Mouse (Mus musculus) MEL (cell line): ENCODE measurements around the gene Lipc.

Experiments
- CHD1 ChIP-seq: IDR thresholded peaks from 2 replicates; pipeline ENCODE4 v1.6.1; 2012; ENCODE audit warnings: low read depth, mild to moderate bottlenecking, inconsistent platforms, low read length, improper control_type of control experiment
- CTCF ChIP-seq, 3 experiments: IDR thresholded peaks in 2 of 3; conservative IDR thresholded peaks in 1 of 3; 2 replicates each; pipeline ENCODE4 v1.5.1; 2011 to 2012; ENCODE audit warnings: low read length in 3 of 3, low read depth in 2 of 3, mild to moderate bottlenecking in 2 of 3, improper control_type of control experiment in 1 of 3, inconsistent platforms in 1 of 3, mixed read lengths in 1 of 3, moderate library complexity in 1 of 3; ENCODE audit not compliant: control insufficient read depth in 1 of 3, insufficient read depth in 1 of 3, poor library complexity in 1 of 3, severe bottlenecking in 1 of 3
- GABPA ChIP-seq: IDR thresholded peaks from 2 replicates; pipeline ENCODE4 v1.6.1; 2012; ENCODE audit warnings: low read depth, mild to moderate bottlenecking, inconsistent platforms, low read length, improper control_type of control experiment, moderate library complexity
- HCFC1 ChIP-seq: IDR thresholded peaks from 2 replicates; pipeline ENCODE4 v1.6.1; 2012; ENCODE audit warnings: low read depth, mild to moderate bottlenecking, inconsistent platforms, low read length, improper control_type of control experiment, moderate library complexity
- JUND ChIP-seq: IDR thresholded peaks from 2 replicates; pipeline ENCODE4 v1.6.1; 2011; ENCODE audit warnings: low read depth, mild to moderate bottlenecking, improper control_type of control experiment, low read length
- POLR2A ChIP-seq, 2 experiments: IDR thresholded peaks; 2 replicates each; pipeline ENCODE4 v1.6.1; 2011 to 2012; ENCODE audit warnings: low read length in 2 of 2, mild to moderate bottlenecking in 2 of 2, control low read depth in 1 of 2, improper control_type of control experiment in 1 of 2, low read depth in 1 of 2, moderate library complexity in 1 of 2; ENCODE audit not compliant: control insufficient read depth in 1 of 2, insufficient read depth in 1 of 2, poor library complexity in 1 of 2

DNA sequence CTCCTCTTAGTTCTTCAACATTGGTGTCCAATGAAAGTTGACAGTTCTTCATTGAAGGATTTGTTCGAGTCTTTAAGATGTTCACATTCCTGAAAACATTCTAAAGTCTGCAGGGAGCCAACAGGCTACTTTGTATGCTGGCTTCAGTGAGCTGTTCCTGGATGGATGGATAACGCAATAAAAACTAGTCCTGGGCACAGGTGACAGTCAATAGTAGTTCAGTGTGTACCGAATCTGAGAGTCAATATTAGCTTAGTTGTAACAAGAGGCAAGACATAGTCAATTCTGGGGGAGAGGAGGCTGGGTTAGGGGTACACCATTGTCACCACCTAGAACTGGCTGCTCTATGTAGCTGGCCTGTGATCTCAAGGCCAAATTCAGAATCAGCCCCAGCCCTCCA lies 17.2 kb upstream of the Lipc start:
- TF ChIP-seq GABPA (no peak), CHD1 (no peak), JUND (no peak), CTCF (IDR thresholded peaks at IDR 0.05 in 2 of 3, conservative IDR thresholded peaks at IDR 0.05 in 1 of 3; ENCODE audit: control insufficient read depth in 1 of 3, insufficient read depth in 1 of 3, low read depth in 2 of 3, low read length in 3 of 3, poor library complexity in 1 of 3, severe bottlenecking in 1 of 3) (no peak), HCFC1 (no peak), POLR2A (IDR thresholded peaks at IDR 0.05; ENCODE audit: control insufficient read depth in 1 of 2, insufficient read depth in 1 of 2, low read depth in 1 of 2, low read length in 2 of 2, poor library complexity in 1 of 2) (no peak)
